Mouse (Mus musculus) adrenal gland, postnatal 4 days (tissue): Measurements from ENCODE around the gene Ticam1. TPM values are rescaled to one million over a fixed set of nuclear protein-coding genes. Genes with fewer than 3 reads are reported as not detected.
"Not testable (repeated sequence)": the region's sequence is repeated elsewhere in the genome, so short reads cannot be mapped to it uniquely, and the experiment has no call there.

Experiments
- DNase-seq, 2 experiments: peaks; one replicate each; pipeline ENCODE4 v3.0.0; 2021 to 2022; ENCODE audit warnings: low spot score in 2 of 2, mixed read lengths in 2 of 2
- total RNA-seq, 2 experiments: library from RNA; stranded (reverse); gene quantifications; 2 replicates each; pipeline ENCODE4 v1.2.3; 2021

Gene Ticam1
- total RNA-seq, 2 experiments from 2014 or later = 21.0 to 22.2 TPM

- DNase-seq = no peak
Observed at GRCm38 (mm10) chr17:56265869-56266268, 10.7 kb downstream of the Ticam1 start.

GRCm38 (mm10) chr17:56265011-56265410 is 11.6 kb downstream of the Ticam1 start:
- no peak for DNase-seq

- DNase-seq = no peak
Observed at GRCm38 (mm10) chr17:56264020-56264419, 12.6 kb downstream of the Ticam1 start.

GRCm38 (mm10) chr17:56262645-56263094 is 13.9 kb downstream of the Ticam1 start:
- no peak for DNase-seq

GRCm38 (mm10) chr17:56261166-56261565 is 15.4 kb downstream of the Ticam1 start:
- DNase-seq = no peak

GRCm38 (mm10) chr17:56259301-56260037 is 17.1 kb downstream of the Ticam1 start:
- no peak for DNase-seq

- DNase-seq = not testable (repeated sequence)
Observed at GRCm38 (mm10) chr17:56258812-56259211, 17.8 kb downstream of the Ticam1 start.

GRCm38 (mm10) chr17:56258269-56258668 is 18.3 kb downstream of the Ticam1 start:
- not testable (repeated sequence) for DNase-seq

GRCm38 (mm10) chr17:56257181-56257894 is 19.2 kb downstream of the Ticam1 start:
- no peak for DNase-seq

- peak; percentile 60 to 81 for DNase-seq
Observed at GRCm38 (mm10) chr17:56256239-56256881, 20.2 kb downstream of the Ticam1 start, which contains the start of gene Fem1a. Gene Fem1a (plus strand): TSS chr17:56256810.

- peak; percentile 94 to 96 for DNase-seq
Observed at GRCm38 (mm10) chr17:56255863-56256238, 20.7 kb downstream of the Ticam1 start.

- no peak for DNase-seq
Observed at GRCm38 (mm10) chr17:56255429-56255828, 21.2 kb downstream of the Ticam1 start.

- DNase-seq = no peak
Observed at GRCm38 (mm10) chr17:56254695-56255094, 21.9 kb downstream of the Ticam1 start.

GRCm38 (mm10) chr17:56251136-56251829 is 25.3 kb downstream of the Ticam1 start:
- DNase-seq = no peak

GRCm38 (mm10) chr17:56245608-56246007 is 31.0 kb downstream of the Ticam1 start:
- no peak for DNase-seq

GRCm38 (mm10) chr17:56241541-56242401 is 34.8 kb downstream of the Ticam1 start:
- DNase-seq = peak; percentile 73 to 79

- no peak for DNase-seq
Observed at GRCm38 (mm10) chr17:56233818-56234469, 42.6 kb downstream of the Ticam1 start.

GRCm38 (mm10) chr17:56233389-56233788 is 43.2 kb downstream of the Ticam1 start:
- no peak for DNase-seq

GRCm38 (mm10) chr17:56229943-56230342 is 46.6 kb downstream of the Ticam1 start:
- DNase-seq = no peak

- DNase-seq = no peak
Observed at GRCm38 (mm10) chr17:56226566-56226965, 50.0 kb downstream of the Ticam1 start.
